Mouse (Mus musculus): ENCODE data around the gene Rad54l.
A peak's percentile ranks its signal among the peaks of the same experiment; 100 is the strongest.

The Rad54l gene

GRCm38 (mm10) chr4:116141736-116142135 lies 18.2 kb upstream of the Rad54l start:
- DNase-seq (ENCODE audit: low spot score in 2 of 2), result no peak

- DNase-seq (ENCODE audit: low spot score in 2 of 2), result no peak
These were observed 17.5 kb upstream of the Rad54l start for GRCm38 (mm10) chr4:116140801-116141574.

GRCm38 (mm10) chr4:116137421-116137996 lies 14.0 kb upstream of the Rad54l start:
- DNase-seq (ENCODE audit: low spot score in 2 of 2), result no peak

- DNase-seq (ENCODE audit: low spot score in 2 of 2), result no peak
These were observed 11.5 kb upstream of the Rad54l start for GRCm38 (mm10) chr4:116134990-116135389.

- no peak for DNase-seq (ENCODE audit: low spot score in 2 of 2)
These were observed 9.6 kb upstream of the Rad54l start for GRCm38 (mm10) chr4:116133126-116133525.

- DNase-seq (ENCODE audit: low spot score in 2 of 2), result no peak
These were observed 4.5 kb upstream of the Rad54l start for GRCm38 (mm10) chr4:116127956-116128355.

GRCm38 (mm10) chr4:116125803-116126386 lies 2.4 kb upstream of the Rad54l start:
- DNase-seq (ENCODE audit: low spot score in 2 of 2), result no peak

- no peak for DNase-seq (ENCODE audit: low spot score in 2 of 2)
These were observed 728 bp downstream of the Rad54l start for GRCm38 (mm10) chr4:116122762-116123161.

GRCm38 (mm10) chr4:116111486-116111885 lies 12.0 kb downstream of the Rad54l start:
- DNase-seq (ENCODE audit: low spot score in 2 of 2), result no peak

- DNase-seq (ENCODE audit: low spot score in 2 of 2), result no peak
These were observed 12.8 kb downstream of the Rad54l start for GRCm38 (mm10) chr4:116110695-116111094.

- no peak for DNase-seq (ENCODE audit: low spot score in 2 of 2)
These were observed 18.2 kb downstream of the Rad54l start for GRCm38 (mm10) chr4:116105278-116105677.

GRCm38 (mm10) chr4:116100959-116101358 lies 22.5 kb downstream of the Rad54l start:
- no peak for DNase-seq (ENCODE audit: low spot score in 2 of 2)

GRCm38 (mm10) chr4:116097211-116097610 lies 26.3 kb downstream of the Rad54l start:
- no peak for DNase-seq (ENCODE audit: low spot score in 2 of 2)

GRCm38 (mm10) chr4:116096291-116096690 lies 27.2 kb downstream of the Rad54l start:
- DNase-seq (ENCODE audit: low spot score in 2 of 2), result no peak

GRCm38 (mm10) chr4:116088510-116089249 lies 34.8 kb downstream of the Rad54l start:
- no peak for DNase-seq (ENCODE audit: low spot score in 2 of 2)

GRCm38 (mm10) chr4:116077240-116078095 lies 46.0 kb downstream of the Rad54l start:
- DNase-seq (ENCODE audit: low spot score in 2 of 2), result no peak

GRCm38 (mm10) chr4:116076369-116077231 lies 46.9 kb downstream of the Rad54l start:
- DNase-seq (ENCODE audit: low spot score in 2 of 2), result peak in 1 of 2 experiments; percentile 46

- peak; percentile 42 to 71 for DNase-seq (ENCODE audit: low spot score in 2 of 2)
These were observed 47.7 kb downstream of the Rad54l start for GRCm38 (mm10) chr4:116075631-116076368.

GRCm38 (mm10) chr4:116074861-116075620 lies 48.4 kb downstream of the Rad54l start, which contains the start of the genes Uqcrh and Lrrc41:
Uqcrh (minus strand) TSS chr4:116075071.
Lrrc41 (plus strand) TSS chr4:116075269.
- DNase-seq (ENCODE audit: low spot score in 2 of 2), result peak; percentile 93 to 94

All from frontal cortex, postnatal 10 days (tissue).